In genomic region chrX:56708592-56709370, GRCm38 (mm10) we compare ENCODE assay signal across 25 mouse cellular contexts. TPM values are rescaled to one million over a fixed set of nuclear protein-coding genes. Genes with fewer than 3 reads are reported as not detected.
"Had no signal": no experiment of that assay in that cellular context is flagged by ENCODE, and none has a peak within 500 bp of the region (broad histone marks: within the 10 kb centered on the region; RNA-seq: fewer than 3 reads in every experiment).

No protein-coding gene starts in this region.

- H3K9ac ChIP-seq: forebrain, postnatal 0 days; heart, embryonic 12.5 days; hindbrain, embryonic 12.5 days; hindbrain, embryonic 14.5 days; intestine, embryonic 15.5 days; limb, embryonic 12.5 days had no signal

- DNase-seq: forebrain, postnatal 0 days; gastrocnemius, postnatal 14 days; gastrocnemius, postnatal 36 days; heart, adult 11 months; heart, adult 2 months; heart, postnatal 10 days; heart, postnatal 4 days; kidney, adult 18-20 months; kidney, adult 8-10 months; kidney, postnatal 10 days; kidney, postnatal 25 days; kidney, postnatal 4 days had no signal

- H3K9me3 ChIP-seq: heart, embryonic 10.5 days; heart, embryonic 12.5 days; hindbrain, embryonic 10.5 days; hindbrain, embryonic 12.5 days; intestine, embryonic 15.5 days; limb, embryonic 10.5 days; limb, embryonic 12.5 days had no signal

- H3K36me3 ChIP-seq: heart, embryonic 10.5 days; heart, embryonic 12.5 days; hindbrain, embryonic 10.5 days; hindbrain, embryonic 12.5 days; intestine, embryonic 15.5 days; limb, embryonic 10.5 days; limb, embryonic 12.5 days had no signal

- H3K4me2 ChIP-seq: heart, embryonic 12.5 days; hindbrain, embryonic 12.5 days; hindbrain, embryonic 14.5 days; intestine, embryonic 15.5 days; limb, embryonic 12.5 days had no signal

- H3K27me3 ChIP-seq: heart, embryonic 12.5 days; hindbrain, embryonic 12.5 days; intestine, embryonic 15.5 days; limb, embryonic 12.5 days had no signal

- ATAC-seq: forebrain, postnatal 0 days; hindbrain, embryonic 16.5 days; inflammation-experienced regulatory T-cells, adult 6 months; intestine, embryonic 15.5 days; intestine, postnatal 0 days had no signal

- H3K27ac ChIP-seq: heart, adult 2 months; heart, embryonic 10.5 days; hindbrain, embryonic 10.5 days; hindbrain, embryonic 12.5 days; hindbrain, embryonic 14.5 days; intestine, embryonic 15.5 days; layer of hippocampus, adult 2 months; left cerebral cortex, adult 2 months; limb, embryonic 10.5 days; limb, embryonic 12.5 days had no signal

- H3K4me3 ChIP-seq: heart, adult 2 months; heart, embryonic 10.5 days; heart, embryonic 12.5 days; hindbrain, embryonic 10.5 days; hindbrain, embryonic 12.5 days; intestine, embryonic 15.5 days; layer of hippocampus, adult 2 months; left cerebral cortex, adult 2 months; limb, embryonic 10.5 days; limb, embryonic 12.5 days had no signal

- H3K4me1 ChIP-seq: heart, embryonic 10.5 days; heart, embryonic 12.5 days; hindbrain, embryonic 10.5 days; hindbrain, embryonic 12.5 days; intestine, embryonic 15.5 days; limb, embryonic 10.5 days; limb, embryonic 12.5 days had no signal

RNA-seq across cellular contexts. Expression of gene Fhl1, which starts 22.8 kb away (rescaled TPM):
- polyA plus RNA-seq: inflammation-experienced regulatory T-cells, adult 6 months had no signal
